In genomic region chr14:113503796-113504195, GRCm38 (mm10) we compare ENCODE assay signal across 14 mouse cellular contexts.
"Had no signal": no experiment of that assay in that cellular context is flagged by ENCODE, and none has a peak within 500 bp of the region (broad histone marks: within the 10 kb centered on the region; RNA-seq: fewer than 3 reads in every experiment).

No protein-coding gene starts in this region.

- H3K36me3 ChIP-seq: midbrain, embryonic 10.5 days; midbrain, embryonic 12.5 days; neural tube, embryonic 12.5 days had no signal

- DNase-seq: lung, adult 18-20 months; lung, embryonic 14.5 days; lung, postnatal 10 days; lung, postnatal 4 days; midbrain, embryonic 14.5 days; right cerebral cortex, postnatal 25 days; right cerebral cortex, postnatal 4 days; spleen, adult 18-20 months; thymus, adult 18-20 months; thymus, postnatal 14 days; thymus, postnatal 36 days had no signal

- H3K9me3 ChIP-seq: midbrain, embryonic 10.5 days; midbrain, embryonic 12.5 days; neural tube, embryonic 12.5 days had no signal

- H3K9ac ChIP-seq: lung, embryonic 14.5 days; midbrain, embryonic 12.5 days; neural tube, embryonic 12.5 days had no signal

- H3K27ac ChIP-seq: midbrain, embryonic 10.5 days; midbrain, embryonic 12.5 days; neural tube, embryonic 12.5 days had no signal

- H3K27me3 ChIP-seq: midbrain, embryonic 12.5 days; neural tube, embryonic 12.5 days had no signal

- H3K4me3 ChIP-seq: midbrain, embryonic 10.5 days; midbrain, embryonic 12.5 days; neural tube, embryonic 12.5 days had no signal

- H3K4me1 ChIP-seq: midbrain, embryonic 10.5 days; midbrain, embryonic 12.5 days; neural tube, embryonic 12.5 days had no signal
